Mouse (Mus musculus): ENCODE measurements around the gene Ccdc57.
"Not testable (repeated sequence)": the region's sequence is repeated elsewhere in the genome, so short reads cannot be mapped to it uniquely, and the experiment has no call there.

Gene Ccdc57

DNA sequence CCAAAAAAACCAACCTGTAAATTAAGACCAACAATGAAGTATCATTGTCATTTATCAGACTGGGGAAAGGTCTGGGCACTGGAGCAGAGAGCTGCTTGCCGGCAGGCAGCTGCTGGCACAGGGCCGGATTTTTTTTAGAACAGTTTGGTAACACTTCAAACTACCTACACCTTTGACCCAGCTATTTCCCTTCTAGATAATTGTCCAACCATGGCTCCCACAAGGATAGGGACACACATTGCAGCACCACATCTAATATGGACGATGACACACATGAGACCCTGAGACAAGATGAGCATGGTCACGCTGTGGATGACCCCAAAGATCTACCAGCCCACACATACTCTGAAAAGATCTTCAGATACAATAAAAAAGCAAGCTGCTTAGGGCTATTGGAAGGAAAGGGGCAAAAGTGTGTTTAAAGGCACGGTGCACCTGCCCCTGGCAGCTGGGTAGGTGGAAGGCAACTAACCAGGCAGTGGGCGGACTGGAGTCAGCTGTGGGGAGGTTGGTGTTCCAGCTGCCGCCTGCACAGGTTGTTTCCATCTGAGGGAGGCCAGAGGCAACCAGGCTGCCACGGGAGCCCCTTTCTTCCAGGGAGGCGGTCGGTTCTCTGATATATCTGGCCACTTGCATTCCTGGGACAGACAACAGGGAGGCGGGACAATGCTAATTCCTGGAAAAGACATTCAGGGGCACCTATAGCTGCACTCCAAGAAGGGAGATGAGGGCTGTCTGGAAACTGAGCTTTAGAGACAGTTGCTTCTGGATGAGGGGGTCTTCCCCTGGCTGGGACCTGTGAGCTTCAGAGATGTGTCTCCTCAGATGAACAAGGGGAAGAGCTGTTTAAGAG is 80.4 kb downstream of the Ccdc57 start:
- ATAC-seq (ENCODE audit: low TSS enrichment), result no peak

DNA sequence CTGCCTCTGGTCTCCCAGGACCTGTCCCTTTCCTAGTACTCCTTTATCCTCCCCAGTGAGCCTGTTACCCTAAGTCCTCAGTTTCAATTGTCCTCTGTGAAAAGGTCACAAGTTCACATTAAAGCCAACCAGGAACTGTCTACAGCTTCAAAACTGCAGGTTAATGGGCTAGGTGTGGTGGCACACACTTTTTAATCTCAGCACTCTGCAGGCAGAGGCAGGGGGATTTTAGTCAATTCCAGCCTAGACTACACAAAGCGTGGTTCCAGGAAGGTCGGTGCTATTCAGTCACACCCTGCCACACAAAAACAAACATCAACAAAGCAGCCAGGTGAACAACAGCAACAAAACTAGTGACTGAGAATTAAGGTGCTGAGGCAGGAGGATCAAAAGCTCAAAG is 81.1 kb downstream of the Ccdc57 start:
- no peak for ATAC-seq (ENCODE audit: low TSS enrichment)

DNA sequence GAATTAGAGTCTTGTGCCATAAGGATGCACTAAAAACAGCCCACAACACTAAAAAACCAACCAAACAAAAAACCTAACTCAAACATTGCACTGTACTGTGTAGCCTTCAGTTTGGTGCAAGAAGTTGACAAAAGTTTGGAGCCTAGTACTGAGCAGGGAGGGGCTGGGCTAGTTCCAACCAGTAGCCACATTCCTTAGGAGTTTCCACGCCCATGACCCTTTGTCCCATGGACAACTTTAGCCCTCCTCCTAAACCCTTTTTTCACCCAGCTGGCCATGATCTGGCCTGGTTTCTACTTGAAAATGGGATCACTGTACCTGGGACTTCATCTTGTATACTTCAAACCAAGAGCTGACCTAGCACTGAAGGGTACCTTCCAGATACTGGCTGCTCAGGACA is 81.5 kb downstream of the Ccdc57 start:
- ATAC-seq (ENCODE audit: low TSS enrichment), result no peak

- ATAC-seq (ENCODE audit: low TSS enrichment), result no peak
These were observed 82.2 kb downstream of the Ccdc57 start for GRCm38 (mm10) chr11:120850331-120851030.

DNA sequence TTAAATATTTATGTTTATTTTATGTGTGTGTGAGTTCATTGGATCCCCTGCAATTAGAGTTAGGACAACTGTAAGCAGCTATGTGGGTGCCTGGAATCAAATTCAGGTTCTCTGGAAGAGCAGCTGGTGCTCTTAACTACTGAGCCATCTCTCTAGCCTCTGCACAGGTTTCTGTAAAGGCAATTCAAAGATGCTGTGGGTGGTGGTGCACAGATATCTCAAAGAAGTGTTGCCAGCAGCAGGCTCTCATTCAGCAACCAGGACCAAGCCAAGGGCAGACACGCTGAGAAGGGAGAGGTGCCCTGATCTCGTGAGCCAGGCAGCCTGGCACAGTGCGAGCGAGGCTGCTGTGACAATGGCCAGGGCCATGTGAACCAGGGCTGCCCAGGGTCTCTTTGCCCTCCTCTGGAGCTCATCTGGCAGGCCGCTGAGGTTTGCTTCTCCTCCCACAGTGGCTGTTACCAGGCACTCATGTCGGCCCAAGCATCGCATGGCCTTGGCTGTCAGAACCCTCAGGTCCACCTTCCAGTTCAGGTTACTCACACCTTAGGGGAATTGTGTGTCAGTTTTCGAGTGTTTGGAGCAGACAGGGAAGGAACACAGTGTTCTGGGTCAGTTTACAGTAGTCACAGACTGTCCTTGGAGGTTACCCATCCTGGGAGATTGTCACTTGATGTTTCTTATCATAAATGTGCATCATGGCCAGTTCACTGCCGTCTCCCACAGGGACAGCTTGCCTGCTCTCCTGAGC is 85.8 kb downstream of the Ccdc57 start:
- peak; percentile 81; the same call in 1 of the 2 replicates for ATAC-seq (ENCODE audit: low TSS enrichment)

DNA sequence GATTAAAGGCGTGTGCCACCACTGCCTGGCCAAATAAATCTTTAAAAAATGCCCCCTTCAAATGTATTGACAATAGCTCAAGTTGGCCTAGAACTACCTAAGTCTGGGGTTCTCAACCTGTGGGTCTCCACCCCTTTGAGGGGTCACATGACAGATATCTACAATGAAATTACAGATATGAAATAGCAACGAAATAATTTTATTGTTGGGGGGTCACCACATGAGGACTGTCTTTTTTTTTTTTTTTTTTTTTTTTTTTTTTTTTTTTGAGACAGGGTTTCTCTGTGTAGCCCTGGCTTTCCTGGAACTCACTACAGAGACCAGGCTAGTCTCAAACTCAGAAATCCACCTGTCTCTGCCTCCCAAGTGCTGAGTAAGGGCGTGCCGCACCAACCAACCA is 88.3 kb downstream of the Ccdc57 start:
- ATAC-seq (ENCODE audit: low TSS enrichment), result no peak

GRCm38 (mm10) chr11:120833555-120834280 is 99.0 kb downstream of the Ccdc57 start:
- ATAC-seq (ENCODE audit: low TSS enrichment), result no peak

DNA sequence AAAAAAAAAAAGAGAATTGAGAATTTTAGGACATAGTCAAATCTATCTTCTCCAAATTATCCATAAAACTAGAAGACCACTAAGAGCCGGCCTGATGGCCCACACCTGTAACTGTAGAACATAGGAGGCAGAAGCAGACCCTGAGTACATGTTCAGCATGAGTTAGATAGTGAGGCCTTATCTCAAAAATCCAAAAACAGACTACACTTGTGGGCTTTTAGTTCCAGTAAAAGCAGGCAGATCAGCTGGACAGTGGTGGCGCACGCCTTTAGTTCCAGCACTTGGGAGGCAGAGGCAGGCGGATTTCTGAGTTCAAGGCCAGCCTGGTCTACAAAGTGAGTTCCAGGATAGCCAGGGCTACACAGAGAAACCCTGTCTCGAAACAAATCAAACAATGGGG is 99.7 kb downstream of the Ccdc57 start:
- not testable (repeated sequence) for ATAC-seq (ENCODE audit: low TSS enrichment)

GRCm38 (mm10) chr11:120831659-120832440 is 100.8 kb downstream of the Ccdc57 start:
- no peak for ATAC-seq (ENCODE audit: low TSS enrichment)

- no peak for ATAC-seq (ENCODE audit: low TSS enrichment)
These were observed 102.0 kb downstream of the Ccdc57 start for GRCm38 (mm10) chr11:120830686-120831085.

- ATAC-seq (ENCODE audit: low TSS enrichment), result no peak
These were observed 102.7 kb downstream of the Ccdc57 start for GRCm38 (mm10) chr11:120829757-120830532.

DNA sequence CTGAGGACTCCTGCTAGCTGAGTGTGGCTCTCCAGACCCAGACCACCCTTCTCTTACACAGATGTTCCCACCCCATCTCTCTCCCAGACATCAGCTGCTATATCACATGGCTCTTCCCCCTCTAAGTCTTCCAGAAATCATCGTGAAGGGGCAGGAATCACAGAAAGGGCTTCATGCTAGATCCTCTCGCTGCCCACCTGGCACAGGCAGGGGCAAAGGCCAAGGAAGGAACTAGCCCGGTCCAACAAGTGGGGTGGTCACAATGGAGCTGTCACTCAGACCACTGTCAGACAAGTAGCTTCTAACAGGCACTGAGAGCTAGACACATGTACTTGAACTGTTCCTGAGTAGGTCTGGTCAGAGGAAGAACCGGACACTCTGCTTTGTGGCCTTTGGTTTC is 104.3 kb downstream of the Ccdc57 start:
- no peak for ATAC-seq (ENCODE audit: low TSS enrichment)

- no peak for ATAC-seq (ENCODE audit: low TSS enrichment)
These were observed 106.4 kb downstream of the Ccdc57 start for GRCm38 (mm10) chr11:120826016-120826953.

GRCm38 (mm10) chr11:120825289-120825863 is 107.3 kb downstream of the Ccdc57 start:
- ATAC-seq (ENCODE audit: low TSS enrichment), result no peak

DNA sequence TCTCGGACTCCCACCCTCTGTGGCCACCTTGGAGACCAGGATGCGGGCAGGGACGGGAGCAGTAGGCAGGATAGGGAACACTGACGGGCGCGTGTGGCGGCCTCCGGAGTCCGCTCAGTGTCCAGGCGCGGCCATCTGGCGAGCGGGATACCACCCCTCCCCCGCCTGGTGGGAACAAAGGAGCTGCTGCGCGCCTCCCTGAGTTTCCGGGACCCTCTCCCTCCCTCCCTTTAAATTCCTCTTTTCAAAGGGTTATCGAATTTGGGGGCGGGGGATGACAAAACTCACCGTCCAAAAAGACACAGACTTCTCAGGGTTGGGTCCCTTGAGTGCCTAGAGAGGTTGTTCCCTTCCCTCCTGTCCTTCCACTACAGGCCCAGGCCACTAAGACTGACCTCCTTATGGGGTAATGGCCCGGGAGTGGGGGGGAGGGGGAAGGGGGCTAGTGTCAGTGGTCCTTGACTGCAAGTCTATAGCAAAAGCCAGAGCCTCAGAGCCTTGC is 107.8 kb downstream of the Ccdc57 start:
- ATAC-seq (ENCODE audit: low TSS enrichment), result no peak; the same call in 1 of the 2 replicates

GRCm38 (mm10) chr11:120823956-120824786 is 108.5 kb downstream of the Ccdc57 start, which contains the start of gene Fasn:
Gene Fasn (minus strand): TSS chr11:120824547.
- ATAC-seq (ENCODE audit: low TSS enrichment), result peak; percentile 79

GRCm38 (mm10) chr11:120823551-120823947 is 109.1 kb downstream of the Ccdc57 start:
- peak; percentile 35; the same call in 1 of the 2 replicates for ATAC-seq (ENCODE audit: low TSS enrichment)

Measured in frontal cortex, adult (tissue).